Mouse (Mus musculus) E14TG2a.4 (cell line): ENCODE results near the gene Nubpl.
"Not testable (repeated sequence)": the region's sequence is repeated elsewhere in the genome, so short reads cannot be mapped to it uniquely, and the experiment has no call there.

Experiments
- H3K27me3 ChIP-seq: 2 replicates; pipeline ENCODE4 v1.6.1; 2014; ENCODE audit warnings: low read length, control low read depth; ENCODE audit not compliant: insufficient read depth
- H3K36me3 ChIP-seq: 2 replicates; pipeline ENCODE4 v1.6.1; 2014; ENCODE audit warnings: low read length, control low read depth; ENCODE audit not compliant: insufficient read depth
- H3K4me1 ChIP-seq: replicated peaks from 2 replicates; pipeline ENCODE4 v1.6.1; 2014; ENCODE audit warnings: low read depth, low read length, control low read depth
- H3K4me3 ChIP-seq: replicated peaks from 2 replicates; pipeline ENCODE4 v1.5.1; 2014; ENCODE audit warnings: mild to moderate bottlenecking, low read length
- H3K9me3 ChIP-seq: 2 replicates; pipeline ENCODE4 v1.6.1; 2014; ENCODE audit warnings: low read length, control low read depth
- CTCF ChIP-seq: conservative IDR thresholded peaks from 2 replicates; pipeline ENCODE4 v1.5.1; 2014; ENCODE audit warnings: low read length
- NANOG ChIP-seq: IDR thresholded peaks from 2 replicates; pipeline ENCODE4 v1.6.1; 2014; ENCODE audit warnings: borderline replicate concordance, low read length, mixed read lengths
- POU5F1 ChIP-seq: IDR thresholded peaks from 2 replicates; pipeline ENCODE4 v1.6.1; 2014; ENCODE audit warnings: low read length, borderline replicate concordance

Nubpl gene

GRCm38 (mm10) chr12:52209121-52209610, 111.6 kb downstream of the Nubpl start:
- H3K9me3 ChIP-seq: no peaks in the 10 kb centered on the region
- TF ChIP-seq NANOG (no peak), POU5F1 (no peak), CTCF (no peak)

GRCm38 (mm10) chr12:52211144-52211543, 113.6 kb downstream of the Nubpl start:
- TF ChIP-seq POU5F1 (no peak), CTCF (no peak), NANOG (no peak)

More at GRCm38 (mm10) chr12:52209121-52209610, 111.6 kb downstream of the Nubpl start:
- Histone ChIP-seq H3K4me1 (no peaks in the 10 kb centered on the region), H3K36me3 (no peaks in the 10 kb centered on the region), H3K4me3 (no peak overlapping the region), H3K27me3 (no peaks in the 10 kb centered on the region)

GRCm38 (mm10) chr12:52214837-52215236, 117.3 kb downstream of the Nubpl start:
- H3K27me3 ChIP-seq: no peaks in the 10 kb centered on the region
- H3K4me1 ChIP-seq: no peaks in the 10 kb centered on the region
- no peaks in the 10 kb centered on the region for H3K36me3 ChIP-seq
- H3K4me3 ChIP-seq: no peak overlapping the region
- H3K9me3 ChIP-seq: no peaks in the 10 kb centered on the region
- TF ChIP-seq CTCF: no peak
- TF ChIP-seq NANOG: no peak
- TF ChIP-seq POU5F1: no peak

More at GRCm38 (mm10) chr12:52211144-52211543, 113.6 kb downstream of the Nubpl start:
- H3K4me3 ChIP-seq: no peak overlapping the region
- H3K36me3 ChIP-seq: no peaks in the 10 kb centered on the region
- H3K27me3 ChIP-seq: no peaks in the 10 kb centered on the region
- H3K9me3 ChIP-seq: no peaks in the 10 kb centered on the region
- no peaks in the 10 kb centered on the region for H3K4me1 ChIP-seq

- Histone ChIP-seq H3K9me3 (no peaks in the 10 kb centered on the region), H3K4me3 (no peak overlapping the region), H3K27me3 (no peaks in the 10 kb centered on the region), H3K36me3 (no peaks in the 10 kb centered on the region), H3K4me1 (no peaks in the 10 kb centered on the region)
- TF ChIP-seq NANOG (no peak), POU5F1 (no peak), CTCF (no peak)
Measured at GRCm38 (mm10) chr12:52224954-52225353, 127.4 kb downstream of the Nubpl start.

GRCm38 (mm10) chr12:52228746-52229145, 131.2 kb downstream of the Nubpl start:
- no peak for TF ChIP-seq POU5F1
- TF ChIP-seq NANOG: no peak
- no peak for TF ChIP-seq CTCF
- Histone ChIP-seq H3K27me3 (no peaks in the 10 kb centered on the region), H3K9me3 (no peaks in the 10 kb centered on the region), H3K36me3 (no peaks in the 10 kb centered on the region), H3K4me3 (no peak overlapping the region), H3K4me1 (0 out of 2 replicates have a peak, but pooled peaks cover 4% of the 10 kb centered on the region)

GRCm38 (mm10) chr12:52231929-52232328, 134.4 kb downstream of the Nubpl start:
- H3K4me1 ChIP-seq, H3K9me3 ChIP-seq, H3K4me3 ChIP-seq, H3K27me3 ChIP-seq, H3K36me3 ChIP-seq: not testable (repeated sequence)

- Histone ChIP-seq H3K36me3 (no peaks in the 10 kb centered on the region), H3K4me3 (no peak overlapping the region), H3K4me1 (no peaks in the 10 kb centered on the region), H3K27me3 (no peaks in the 10 kb centered on the region), H3K9me3 (peaks cover 6% of the 10 kb centered on the region; the same call in 1 of the 2 replicates)
- TF ChIP-seq CTCF (no peak), POU5F1 (no peak), NANOG (no peak)
Measured at GRCm38 (mm10) chr12:52242712-52243111, 145.2 kb downstream of the Nubpl start.

- TF ChIP-seq POU5F1 (no peak), CTCF (no peak), NANOG (no peak)
Measured at GRCm38 (mm10) chr12:52247438-52247837, 149.9 kb downstream of the Nubpl start.

GRCm38 (mm10) chr12:52248531-52248930, 151.0 kb downstream of the Nubpl start:
- no peaks in the 10 kb centered on the region for H3K27me3 ChIP-seq
- no peak for TF ChIP-seq CTCF
- TF ChIP-seq NANOG: no peak
- TF ChIP-seq POU5F1: no peak
- H3K9me3 ChIP-seq: no peaks in the 10 kb centered on the region
- no peaks in the 10 kb centered on the region for H3K36me3 ChIP-seq
- no peak overlapping the region for H3K4me3 ChIP-seq
- H3K4me1 ChIP-seq: peaks cover 3% of the 10 kb centered on the region

More at GRCm38 (mm10) chr12:52247438-52247837, 149.9 kb downstream of the Nubpl start:
- no peaks in the 10 kb centered on the region for H3K9me3 ChIP-seq
- no peaks in the 10 kb centered on the region for H3K36me3 ChIP-seq
- H3K4me3 ChIP-seq: no peak overlapping the region
- peaks cover 3% of the 10 kb centered on the region for H3K4me1 ChIP-seq
- H3K27me3 ChIP-seq: no peaks in the 10 kb centered on the region
